Mouse (Mus musculus): ENCODE results near the gene Hypk. TPM values are rescaled to one million over a fixed set of nuclear protein-coding genes. Genes with fewer than 3 reads are reported as not detected.
"Not testable (repeated sequence)": the region's sequence is repeated elsewhere in the genome, so short reads cannot be mapped to it uniquely, and the experiment has no call there.

The Hypk gene
- polyA plus RNA-seq, 1 experiment from 2014 or later, result 110 TPM

DNA sequence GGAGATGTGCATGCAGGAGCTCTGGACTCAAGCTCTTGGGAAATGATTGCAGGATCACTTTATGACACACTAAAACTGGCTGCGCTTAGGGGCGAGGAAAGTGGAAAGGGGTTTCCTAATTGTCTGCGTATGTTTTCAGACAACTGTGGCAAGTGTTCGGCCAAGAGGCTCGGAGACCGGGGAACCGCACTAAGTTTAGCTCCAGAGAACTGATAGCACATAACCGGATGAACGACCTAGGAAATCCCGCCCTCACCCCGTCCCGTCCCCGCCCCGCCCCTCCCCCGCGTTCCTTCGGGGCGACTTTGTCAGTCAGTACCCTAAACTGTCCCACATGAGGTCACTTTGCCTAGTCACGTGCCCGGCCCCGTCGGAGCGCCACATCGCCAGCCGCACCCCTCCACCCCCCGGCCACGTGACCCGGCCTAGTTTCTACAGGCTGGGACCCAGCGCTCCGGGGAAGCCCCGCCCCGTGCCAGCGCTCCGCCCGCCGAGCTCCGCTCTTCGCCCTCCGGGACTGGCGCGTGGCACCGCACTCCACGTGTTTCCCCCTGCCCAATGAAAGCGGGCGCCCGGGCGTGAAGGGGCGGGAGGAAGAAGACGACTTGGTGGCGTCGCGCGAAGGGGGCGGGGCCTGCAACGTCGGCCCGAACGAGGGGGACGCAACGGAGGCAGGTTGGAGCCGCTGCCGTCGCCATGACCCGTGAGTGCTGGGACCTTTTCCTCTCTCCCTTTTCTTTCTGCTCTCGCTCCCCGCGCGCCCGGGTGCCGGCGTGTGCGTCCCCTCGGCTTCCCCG is 4.2 kb upstream of the Hypk start, which contains the start of gene Serf2:
Gene Serf2 (plus strand): TSS at position 457 of the 797 bp plus-strand sequence.
- Histone ChIP-seq H3K27ac (replicated peaks) (peak within 1 kb of the TSS; percentile 98), H3K4me3 (peak within 1 kb of the TSS; percentile 99), H3K36me3 (peaks cover 9% of the 10 kb centered on the region), H3K4me1 (replicated peaks) (peaks cover 24% of the 10 kb centered on the region), H3K9me3 (no peaks in the 10 kb centered on the region), H3K27me3 (peaks cover 5% of the 10 kb centered on the region; the same call in 1 of the 2 replicates), H3K4me2 (peak within 1 kb of the TSS; percentile 84), H3K9ac (peak within 1 kb of the TSS; percentile 97)
- peak; percentile 98 for ATAC-seq (ENCODE audit: low FRiP score, low read depth)
- WGBS, result under 1% methylated on average over 64 of the region's 74 CpGs

DNA sequence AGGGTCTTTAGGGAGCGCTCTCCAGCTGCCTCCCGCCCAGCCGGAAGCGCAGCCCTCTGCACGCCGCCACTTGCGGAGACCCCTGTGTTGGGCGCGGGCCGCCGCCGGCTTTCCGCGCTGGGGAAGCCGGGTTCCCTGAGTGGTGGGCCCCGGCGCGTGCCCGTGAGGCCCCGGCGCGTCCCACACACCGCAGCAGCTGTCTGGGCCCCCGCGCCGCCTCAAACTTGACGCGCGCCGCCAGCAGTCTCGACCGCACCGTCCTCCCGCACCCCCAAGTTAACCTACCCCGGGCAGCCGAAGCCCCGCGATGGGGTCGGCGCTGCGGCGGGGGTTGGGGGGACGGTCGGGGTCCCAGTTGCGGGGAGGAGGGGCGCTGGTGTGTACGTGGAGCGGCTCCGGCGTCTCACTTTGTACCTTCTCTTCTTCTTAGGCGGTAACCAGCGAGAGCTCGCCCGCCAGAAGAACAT is 3.5 kb upstream of the Hypk start:
- Histone ChIP-seq H3K4me2 (peak overlapping the region; percentile 84), H3K9me3 (no peaks in the 10 kb centered on the region), H3K36me3 (peaks cover 9% of the 10 kb centered on the region), H3K9ac (peak overlapping the region; percentile 97), H3K27me3 (no peaks in the 10 kb centered on the region), H3K4me1 (replicated peaks) (peaks cover 24% of the 10 kb centered on the region), H3K4me3 (peak overlapping the region; percentile 99), H3K27ac (replicated peaks) (peak overlapping the region; percentile 98)
- ATAC-seq (ENCODE audit: low FRiP score, low read depth), result peak; percentile 69
- WGBS, result under 1% methylated on average over 54 of the region's 54 CpGs

DNA sequence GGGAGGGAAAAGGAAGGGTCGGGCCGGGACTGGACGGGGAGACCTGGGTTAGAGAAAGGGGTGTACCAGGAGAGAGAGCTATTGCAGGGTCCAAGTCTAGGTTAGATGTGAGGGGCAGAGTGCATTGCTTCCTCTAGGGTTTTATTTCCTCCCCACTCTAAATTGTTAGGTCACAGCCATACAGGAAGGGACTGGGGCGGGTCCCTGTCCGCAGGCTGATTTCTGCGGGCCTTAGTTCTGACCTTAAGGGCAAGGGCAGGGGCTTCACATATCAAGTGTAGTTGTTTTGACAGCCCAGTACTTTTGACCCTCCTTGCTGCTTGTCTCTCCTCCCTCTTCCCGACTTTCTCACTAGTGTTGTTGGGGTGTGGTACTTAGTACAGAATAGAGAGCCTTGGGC is 3.0 kb upstream of the Hypk start:
- H3K36me3 ChIP-seq, result peaks cover 9% of the 10 kb centered on the region
- peak overlapping the region; percentile 97 for H3K9ac ChIP-seq
- H3K9me3 ChIP-seq, result no peaks in the 10 kb centered on the region
- 3% methylated on average over 7 of the region's 7 CpGs for WGBS
- H3K4me1 ChIP-seq (replicated peaks), result peaks cover 24% of the 10 kb centered on the region
- ATAC-seq (ENCODE audit: low FRiP score, low read depth), result no peak
- peak overlapping the region; percentile 98 for H3K27ac ChIP-seq (replicated peaks)
- H3K4me2 ChIP-seq, result peak overlapping the region; percentile 84
- H3K4me3 ChIP-seq, result peak overlapping the region; percentile 99
- H3K27me3 ChIP-seq, result no peaks in the 10 kb centered on the region

DNA sequence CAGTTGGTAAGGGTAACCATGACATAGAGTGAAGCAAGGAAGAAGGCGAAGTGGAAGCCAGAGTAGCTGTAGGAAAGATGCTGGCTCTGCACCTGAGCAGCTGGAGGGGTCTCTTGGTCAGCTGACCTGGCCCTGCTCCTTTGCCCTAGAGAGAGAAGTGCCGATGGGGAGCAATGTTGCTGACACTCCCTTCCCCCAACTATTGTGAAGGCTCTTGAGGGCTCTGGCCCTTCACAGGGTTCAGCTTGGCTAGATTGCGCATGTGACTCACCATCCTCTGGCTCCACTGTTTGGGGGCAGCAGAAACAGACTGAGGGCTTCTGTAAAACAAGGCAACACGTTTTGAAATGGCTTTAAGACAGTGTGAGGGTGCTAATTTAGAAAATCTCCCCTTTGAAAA is 729 bp upstream of the Hypk start:
- 82% methylated on average over 4 of the region's 4 CpGs for WGBS
- no peak overlapping the region for H3K4me3 ChIP-seq
- H3K27ac ChIP-seq (replicated peaks), result no peak overlapping the region
- no peak overlapping the region for H3K9ac ChIP-seq
- H3K36me3 ChIP-seq, result peaks cover 9% of the 10 kb centered on the region
- H3K4me2 ChIP-seq, result no peak overlapping the region
- no peak for ATAC-seq (ENCODE audit: low FRiP score, low read depth)
- H3K27me3 ChIP-seq, result no peaks in the 10 kb centered on the region
- H3K4me1 ChIP-seq (replicated peaks), result peaks cover 31% of the 10 kb centered on the region
- no peaks in the 10 kb centered on the region for H3K9me3 ChIP-seq

DNA sequence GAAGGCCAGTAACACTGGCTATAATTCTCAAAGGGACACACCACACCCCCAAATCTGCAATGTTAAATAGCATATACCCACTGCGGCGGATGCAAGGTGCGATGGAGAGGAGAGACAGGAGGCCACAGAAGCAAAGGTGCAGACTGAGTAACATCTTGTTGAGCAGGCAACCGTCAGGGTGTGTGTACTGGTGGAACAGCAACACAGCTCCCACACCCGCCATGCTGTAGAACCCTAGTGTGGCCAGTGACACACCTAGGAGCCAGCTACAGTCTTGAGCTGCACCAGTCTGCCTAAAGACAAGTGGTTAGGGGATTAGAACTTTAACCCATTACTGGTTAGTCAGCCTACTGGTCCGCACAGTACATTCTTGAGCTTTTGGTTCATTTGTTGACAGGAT is 827 bp downstream of the Hypk start:
- 87% methylated on average over 6 of the region's 6 CpGs for WGBS
- H3K4me1 ChIP-seq (replicated peaks), result peaks cover 33% of the 10 kb centered on the region

DNA sequence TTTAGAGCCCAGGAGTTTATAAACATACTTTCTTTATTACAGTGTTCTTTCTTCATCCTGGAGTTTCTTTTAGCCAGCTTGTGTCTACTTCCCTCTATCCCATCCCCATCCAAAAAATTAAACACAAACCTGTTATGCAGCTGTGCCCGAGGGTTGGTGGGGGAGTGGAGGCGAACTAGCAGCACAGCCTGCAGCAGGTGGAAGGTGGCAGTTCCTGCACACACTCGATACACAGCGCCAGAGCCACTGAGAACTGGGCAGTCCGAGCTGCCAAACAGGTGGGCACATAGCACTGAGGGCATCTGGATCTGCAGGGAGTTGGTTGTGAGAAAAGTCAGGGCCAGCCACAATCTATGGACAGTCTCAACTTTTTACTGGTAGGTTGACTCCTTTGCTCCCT is 2.4 kb downstream of the Hypk start:
- Histone ChIP-seq H3K27ac (replicated peaks) (no peak overlapping the region), H3K9me3 (no peaks in the 10 kb centered on the region), H3K9ac (no peak overlapping the region), H3K27me3 (no peaks in the 10 kb centered on the region), H3K4me3 (no peak overlapping the region), H3K4me2 (no peak overlapping the region), H3K4me1 (replicated peaks) (peaks cover 27% of the 10 kb centered on the region), H3K36me3 (peaks cover 20% of the 10 kb centered on the region)
- 88% methylated on average over 5 of the region's 5 CpGs for WGBS
- no peak for ATAC-seq (ENCODE audit: low FRiP score, low read depth)

More for the DNA sequence above, 827 bp downstream of the Hypk start:
- Histone ChIP-seq H3K9me3 (no peaks in the 10 kb centered on the region), H3K27me3 (no peaks in the 10 kb centered on the region), H3K36me3 (peaks cover 13% of the 10 kb centered on the region), H3K9ac (no peak overlapping the region), H3K4me2 (no peak overlapping the region), H3K4me3 (no peak overlapping the region), H3K27ac (replicated peaks) (no peak overlapping the region)
- no peak for ATAC-seq (ENCODE audit: low FRiP score, low read depth)

DNA sequence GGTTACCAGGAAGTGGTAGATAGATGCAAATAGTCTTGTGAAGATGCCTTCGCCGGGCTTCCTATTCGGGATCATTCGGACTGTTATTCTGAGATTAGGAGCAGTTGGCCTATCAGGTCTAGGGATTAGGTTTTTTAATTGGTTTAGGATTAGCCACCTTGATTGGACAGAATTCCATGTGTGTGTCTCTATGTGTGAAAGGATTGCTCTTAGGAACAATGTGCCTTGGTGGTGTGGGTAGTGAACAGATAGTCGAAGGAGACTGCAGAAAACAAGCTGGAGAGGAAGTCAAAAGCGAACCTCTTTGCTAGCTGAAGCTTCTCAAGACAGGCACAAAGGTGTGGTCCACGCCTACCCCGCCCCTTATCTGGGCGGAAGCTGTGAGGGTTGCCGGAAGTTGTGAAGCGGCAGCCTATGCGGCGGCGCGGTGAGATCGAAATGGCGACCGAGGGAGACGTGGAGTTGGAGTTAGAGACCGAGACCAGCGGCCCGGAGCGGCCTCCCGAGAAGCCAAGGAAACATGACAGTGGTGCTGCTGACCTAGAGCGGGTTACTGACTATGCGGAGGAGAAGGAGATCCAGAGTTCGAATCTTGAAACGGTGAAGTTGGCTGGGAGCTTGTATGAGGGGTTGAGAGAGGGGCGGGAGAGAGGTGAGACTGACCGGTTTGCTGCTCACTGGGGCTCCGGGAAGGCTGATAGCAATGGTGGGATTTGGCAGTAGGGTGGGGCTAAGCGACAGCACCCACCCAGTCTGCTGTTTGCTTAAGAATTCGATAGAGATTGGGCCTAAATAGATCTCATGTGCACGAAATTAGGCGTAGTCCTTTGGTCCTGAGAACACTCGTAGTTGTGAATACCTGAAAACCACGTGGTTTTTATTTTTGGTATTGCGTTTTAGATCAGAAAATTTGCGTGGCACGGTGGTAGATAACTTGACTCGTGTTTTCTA is 3.9 kb downstream of the Hypk start, which contains the start of gene Serinc4:
Gene Serinc4 (minus strand): TSS at position 90 of the 951 bp plus-strand sequence.
- Histone ChIP-seq H3K36me3 (peaks cover 24% of the 10 kb centered on the region), H3K4me2 (peak within 1 kb of the TSS; percentile 66), H3K4me1 (replicated peaks) (peaks cover 18% of the 10 kb centered on the region), H3K9me3 (no peaks in the 10 kb centered on the region), H3K27ac (replicated peaks) (peak within 1 kb of the TSS; percentile 71), H3K9ac (peak within 1 kb of the TSS; percentile 70), H3K4me3 (peak within 1 kb of the TSS; percentile 89), H3K27me3 (no peaks in the 10 kb centered on the region)
- ATAC-seq (ENCODE audit: low FRiP score, low read depth), result peak; percentile 93
- 4% methylated on average over 41 of the region's 41 CpGs for WGBS

DNA sequence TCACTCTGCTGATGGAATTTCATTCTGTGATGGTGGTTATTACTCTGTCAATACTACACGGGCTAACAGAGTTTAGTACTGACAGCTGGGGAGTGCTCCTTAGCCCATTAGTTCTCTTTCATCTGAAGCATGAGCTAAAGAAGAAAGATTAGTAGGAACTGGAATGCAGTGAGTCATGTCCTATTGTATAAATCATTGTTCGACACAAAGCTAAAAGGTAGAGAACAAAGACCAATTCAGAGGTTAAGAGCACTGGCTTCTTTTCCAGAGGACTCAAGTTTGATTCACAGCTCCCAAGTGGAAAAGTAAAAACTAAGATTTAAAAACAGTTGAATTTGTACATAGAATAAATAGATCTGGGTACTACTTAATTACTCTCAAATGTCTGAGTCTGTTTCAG is 7.0 kb downstream of the Hypk start:
- no peak overlapping the region for H3K4me3 ChIP-seq
- peaks cover 18% of the 10 kb centered on the region for H3K36me3 ChIP-seq
- no peak overlapping the region for H3K4me2 ChIP-seq
- 60% methylated on average over 2 of the region's 2 CpGs for WGBS
- no peak overlapping the region for H3K9ac ChIP-seq
- no peak overlapping the region for H3K27ac ChIP-seq (replicated peaks)
- H3K9me3 ChIP-seq, result no peaks in the 10 kb centered on the region
- H3K4me1 ChIP-seq (replicated peaks), result peaks cover 18% of the 10 kb centered on the region
- H3K27me3 ChIP-seq, result no peaks in the 10 kb centered on the region
- ATAC-seq (ENCODE audit: low FRiP score, low read depth), result no peak

DNA sequence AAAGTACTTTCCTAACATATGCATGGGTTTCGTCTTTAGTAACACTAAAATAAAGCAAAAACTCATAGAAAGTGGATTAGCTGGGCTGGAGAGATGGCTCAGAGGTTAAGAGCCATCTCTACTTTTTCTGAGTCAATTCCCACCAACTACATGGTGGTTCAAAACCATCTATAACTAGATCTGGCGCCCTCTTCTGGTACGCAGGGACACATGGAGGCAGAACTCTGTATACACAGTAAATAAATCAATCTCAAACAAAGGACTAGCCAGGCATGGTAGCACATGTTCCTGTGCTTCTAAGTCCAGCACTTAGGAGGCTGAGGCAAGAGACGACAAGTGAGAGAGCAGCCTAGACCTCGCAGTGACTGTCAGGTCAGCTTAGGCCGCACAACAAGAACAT is 15.9 kb downstream of the Hypk start:
- not testable (repeated sequence) for H3K36me3 ChIP-seq; H3K9me3 ChIP-seq; H3K27me3 ChIP-seq; H3K4me1 ChIP-seq (replicated peaks); ATAC-seq (ENCODE audit: low FRiP score, low read depth); H3K4me3 ChIP-seq; H3K4me2 ChIP-seq; H3K9ac ChIP-seq; H3K27ac ChIP-seq (replicated peaks)
- 100% methylated on average over 1 of the region's 6 CpGs for WGBS

DNA sequence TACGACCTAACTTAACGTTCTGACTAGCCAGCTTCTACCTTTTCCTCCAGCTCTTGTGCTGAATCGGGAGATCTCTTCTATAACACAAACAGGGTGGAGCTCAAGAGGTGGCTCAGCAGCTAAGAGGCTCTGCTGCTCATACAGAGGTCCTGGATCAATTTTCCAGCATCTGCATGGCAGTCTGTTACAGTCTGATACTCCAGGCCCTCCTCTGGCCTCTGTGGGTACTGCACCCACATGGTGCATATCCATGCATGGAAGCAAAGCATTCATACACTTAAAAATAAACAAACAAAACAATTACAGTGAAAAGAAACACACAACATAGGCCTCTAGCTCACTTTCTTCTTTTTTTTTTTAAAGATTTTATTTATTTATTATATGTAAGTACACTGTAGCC is 19.7 kb downstream of the Hypk start:
- H3K9me3 ChIP-seq; ATAC-seq (ENCODE audit: low FRiP score, low read depth); H3K27ac ChIP-seq (replicated peaks); H3K36me3 ChIP-seq; H3K9ac ChIP-seq; H3K4me1 ChIP-seq (replicated peaks); H3K4me3 ChIP-seq; H3K27me3 ChIP-seq: not testable (repeated sequence)
- 98% methylated on average over 3 of the region's 3 CpGs for WGBS
- peak overlapping the region; percentile 76 for H3K4me2 ChIP-seq

DNA sequence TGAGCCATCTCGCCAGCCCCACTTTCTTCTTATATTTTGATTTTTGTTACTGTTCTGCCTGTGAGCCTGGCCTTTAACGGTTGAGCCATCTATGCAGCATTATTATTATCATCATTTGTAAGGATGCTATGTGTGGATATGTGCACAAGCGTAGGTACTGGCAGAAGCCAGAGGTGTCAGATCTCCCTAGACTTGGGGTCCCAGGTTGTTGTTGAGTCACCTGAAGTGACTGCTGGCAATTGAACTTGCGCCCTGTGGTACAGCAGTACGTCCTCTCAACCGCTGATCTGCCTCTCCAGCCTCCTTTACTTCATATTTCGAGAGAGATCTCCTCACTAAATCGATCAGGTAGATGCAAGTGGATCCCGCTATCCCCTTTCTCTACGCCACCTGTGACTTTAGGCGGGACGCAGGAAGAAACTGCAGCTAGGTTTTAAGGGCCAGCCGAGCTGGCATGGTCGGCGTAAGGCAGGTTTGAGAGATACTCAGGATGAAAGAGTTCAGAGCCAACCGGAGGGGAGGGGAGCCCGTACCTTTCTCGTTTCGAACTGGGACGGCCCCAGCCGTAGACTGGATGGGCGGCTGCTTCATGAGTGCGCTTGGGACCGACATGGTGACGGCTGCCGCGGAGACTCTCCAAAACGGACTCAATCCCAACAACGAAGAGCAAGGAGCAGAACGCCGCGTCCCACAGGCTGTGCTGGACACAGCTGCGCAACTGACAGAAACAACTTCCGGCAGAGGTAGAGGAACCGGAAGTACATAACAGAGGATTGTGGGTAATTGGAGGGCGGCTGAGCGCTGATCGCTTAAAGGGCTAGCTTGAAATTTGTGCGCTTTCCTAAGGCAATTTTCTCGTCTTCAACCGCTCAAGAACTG is 20.4 kb downstream of the Hypk start, which contains the start of gene Mfap1b:
Gene Mfap1b (minus strand): TSS at position 767 of the 879 bp plus-strand sequence.
- H3K27me3 ChIP-seq; H3K9me3 ChIP-seq; H3K36me3 ChIP-seq; H3K4me1 ChIP-seq (replicated peaks): not testable (repeated sequence)
- Histone ChIP-seq H3K4me2 (peak within 1 kb of the TSS; percentile 76), H3K9ac (peak within 1 kb of the TSS; percentile 75), H3K4me3 (peak within 1 kb of the TSS; percentile 67), H3K27ac (replicated peaks) (peak within 1 kb of the TSS; percentile 68)
- WGBS, result 6% methylated on average over 41 of the region's 41 CpGs
- ATAC-seq (ENCODE audit: low FRiP score, low read depth), result peak; percentile 95
